ENCODE assay signal across 9 mouse cellular contexts in the genomic region with DNA sequence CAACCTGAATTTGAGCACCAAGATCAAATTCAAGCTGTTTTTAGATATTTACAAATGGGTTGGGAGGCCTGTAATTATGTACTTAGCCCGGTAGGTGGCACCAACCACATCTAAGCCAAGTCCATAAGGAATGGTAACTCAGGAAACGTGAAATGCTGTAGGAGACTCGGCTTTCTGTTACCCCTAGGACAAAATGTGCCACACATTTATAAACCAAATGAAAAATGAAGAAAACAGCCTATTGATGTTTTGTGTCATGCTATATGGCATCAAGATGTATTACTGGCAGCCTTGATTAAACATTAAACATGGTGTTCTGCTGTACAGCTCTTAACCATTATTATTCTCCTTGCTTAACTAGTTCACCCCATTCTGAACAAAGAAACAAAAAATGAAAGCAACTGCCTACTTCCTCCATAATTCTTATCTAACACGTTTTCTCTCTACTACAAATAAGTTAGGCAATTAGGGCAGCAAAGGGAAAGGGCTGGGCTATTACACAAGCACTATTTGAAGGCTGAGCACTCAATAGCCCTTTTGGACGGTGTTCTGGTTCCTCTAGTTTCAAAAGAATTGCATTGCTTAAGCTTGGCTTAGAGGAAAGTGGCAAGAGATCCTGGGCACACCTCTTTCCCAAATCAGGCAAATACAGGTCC. TPM values are rescaled to one million over a fixed set of nuclear protein-coding genes. Genes with fewer than 3 reads are reported as not detected.
A peak's percentile ranks its signal among the peaks of the same experiment; 100 is the strongest.
DNase-seq lines count a peak whose midpoint lies in the region; ATAC-seq and TF ChIP-seq lines count a peak whose summit lies in the region.
"Had no signal": no experiment of that assay in that cellular context is flagged by ENCODE, and none has a peak within 500 bp of the region (broad histone marks: within the 10 kb centered on the region; RNA-seq: fewer than 3 reads in every experiment).

No protein-coding gene starts in this region.

- ATAC-seq in G1E (ENCODE audit: extremely low read depth, insufficient number of reproducible peaks, low FRiP score, poor library complexity, severe bottlenecking): peak; percentile 15; the same call in 1 of the 2 replicates
- ATAC-seq in lung, embryonic 16.5 days (ENCODE audit: low read depth): peak; percentile 93

- H3K9me3 ChIP-seq in G1E (replicated peaks): no peaks in the 10 kb centered on the region
- no peaks in the 10 kb centered on the region for H3K9me3 ChIP-seq in lung, embryonic 16.5 days (ENCODE audit: control insufficient read depth, low read length)

- DNase-seq in G1E (ENCODE audit: low spot score): peak; percentile 40
- peak; percentile 90 for DNase-seq in brain, embryonic 14.5 days (ENCODE audit: low read depth)
- peak; percentile 37 for DNase-seq in fibroblast of lung, adult 2 months (ENCODE audit: low read depth)
- DNase-seq in heart, postnatal 36 days: peak; percentile 57 to 61
- peak; percentile 50 to 51 for DNase-seq in kidney, postnatal 4 days
- peak; percentile 20 for DNase-seq in ovary, postnatal 14 days (ENCODE audit: low spot score)
- DNase-seq in thymus, postnatal 4 days: peak; percentile 61

- no peak overlapping the region for H3K4me3 ChIP-seq in G1E (ENCODE audit: low read depth, low read length)
- peak overlapping the region; percentile 27 for H3K4me3 ChIP-seq in lung, embryonic 16.5 days (ENCODE audit: low read length)

- H3K27me3 ChIP-seq in G1E (ENCODE audit: insufficient read depth, low read length): peaks cover 3% of the 10 kb centered on the region; the same call in 1 of the 2 replicates
- no peaks in the 10 kb centered on the region for H3K27me3 ChIP-seq in lung, embryonic 16.5 days (ENCODE audit: control insufficient read depth, insufficient read depth, low read depth, low read length)

- TF ChIP-seq POLR2A in brain, embryonic 14.5 days (IDR thresholded peaks at IDR 0.05; ENCODE audit: borderline replicate concordance, extremely low read depth, insufficient read depth, insufficient read length, poor library complexity, severe bottlenecking): no peak

- no peak overlapping the region for H3K9ac ChIP-seq in lung, embryonic 16.5 days (ENCODE audit: low read length)

- intact Hi-C loops in heart, postnatal 36 days (cut with DNase I): loop anchor here (5.0 to 10.0 kb wide), 3 partner anchors 126 to 609 kb away; no protein-coding TSS in a partner anchor

- H3K4me1 ChIP-seq in G1E (ENCODE audit: insufficient read depth, low read depth, low read length): peaks cover 4% of the 10 kb centered on the region; the same call in 1 of the 2 replicates
- no peaks in the 10 kb centered on the region for H3K4me1 ChIP-seq in lung, embryonic 16.5 days (replicated peaks; ENCODE audit: control insufficient read depth, insufficient read depth, low read length)

- H3K36me3 ChIP-seq in G1E (replicated peaks): no peaks in the 10 kb centered on the region
- no peaks in the 10 kb centered on the region for H3K36me3 ChIP-seq in lung, embryonic 16.5 days (ENCODE audit: control insufficient read depth, insufficient read depth, low read length)

- peak; percentile 56; the same call in 1 of the 2 replicates for TF ChIP-seq CTCF in G1E (IDR thresholded peaks at IDR 0.05; ENCODE audit: low read depth, low read length)
- peak; percentile 71; the same call in 1 of the 2 replicates for TF ChIP-seq CTCF in brain, embryonic 14.5 days (IDR thresholded peaks at IDR 0.05; ENCODE audit: borderline replicate concordance, extremely low read depth, insufficient read depth, insufficient read length)

- WGBS in lung, embryonic 16.5 days: 8% methylated on average over 5 of the region's 5 CpGs

- H3K27ac ChIP-seq in lung, embryonic 16.5 days (ENCODE audit: low read length): peak overlapping the region; percentile 18

- H3K4me2 ChIP-seq in lung, embryonic 16.5 days (ENCODE audit: low read depth, low read length): peak overlapping the region; percentile 47

RNA-seq across cellular contexts. Expression of gene Gm6657, which starts 12.0 kb away (rescaled TPM):
- not detected in 2 replicates for total RNA-seq in G1E (2014; fragmentation: Nextera tagmentation)
- total RNA-seq in G1E (2017): not detected in 2 replicates
- not detected in 2 replicates for polyA plus RNA-seq in G1E (2012)
- polyA plus RNA-seq in brain, embryonic 14.5 days (2012; rRNA removed): not detected in 2 replicates
- not detected for total RNA-seq in heart, postnatal 36 days (2021)
- polyA plus RNA-seq in lung, embryonic 16.5 days (2015; fragmentation: Nextera tagmentation; extraction: Ambion mirVana): not detected in 2 replicates
- polyA plus RNA-seq: large intestine, adult 2 months had no signal

RNA-seq across cellular contexts. Expression of gene Gphn, which starts 20.1 kb away (rescaled TPM):
- total RNA-seq in G1E (2014; fragmentation: Nextera tagmentation) (63.5 and 68.3 TPM in 2 replicates), G1E (2017) (26.2 and 29.1 TPM in 2 replicates)
- polyA plus RNA-seq in G1E (2012): 18.9 and 20.8 TPM in 2 replicates
- polyA plus RNA-seq in brain, embryonic 14.5 days (2012; rRNA removed): 41.6 and 49.9 TPM in 2 replicates
- total RNA-seq in heart, postnatal 36 days (2021): 10 to 100 TPM; 23.8 to 24.0 TPM
- polyA plus RNA-seq in lung, embryonic 16.5 days (2015; fragmentation: Nextera tagmentation; extraction: Ambion mirVana): 17.0 and 17.6 TPM in 2 replicates

Comparison
In these comparisons a context has a peak if more than half of its experiments do, and no peak if none do; other contexts are left out.
1. DNase-seq: peak in every context shown above with its lines; median percentile 90 in brain, embryonic 14.5 days; 61 in thymus, postnatal 4 days; 59 in heart, postnatal 36 days; 50 in kidney, postnatal 4 days; 40 in G1E; 37 in fibroblast of lung, adult 2 months; 20 in ovary, postnatal 14 days.